Mouse (Mus musculus) bone marrow, adult 2 months (tissue): ENCODE data around the gene Kidins220.

ENCODE experiments used
- CTCF ChIP-seq: fragments of 200-500 bp; IDR thresholded peaks from 2 replicates; pipeline ENCODE4 v1.5.1; 2011; ENCODE audit warnings: low read length, control low read depth; ENCODE audit not compliant: control insufficient read depth, insufficient read depth
- POLR2A ChIP-seq: fragments of 200-500 bp; IDR thresholded peaks from 2 replicates; pipeline ENCODE4 v1.6.1; 2011; ENCODE audit warnings: low read depth, mild to moderate bottlenecking, control low read depth, low read length, borderline replicate concordance; ENCODE audit not compliant: control insufficient read depth

DNA sequence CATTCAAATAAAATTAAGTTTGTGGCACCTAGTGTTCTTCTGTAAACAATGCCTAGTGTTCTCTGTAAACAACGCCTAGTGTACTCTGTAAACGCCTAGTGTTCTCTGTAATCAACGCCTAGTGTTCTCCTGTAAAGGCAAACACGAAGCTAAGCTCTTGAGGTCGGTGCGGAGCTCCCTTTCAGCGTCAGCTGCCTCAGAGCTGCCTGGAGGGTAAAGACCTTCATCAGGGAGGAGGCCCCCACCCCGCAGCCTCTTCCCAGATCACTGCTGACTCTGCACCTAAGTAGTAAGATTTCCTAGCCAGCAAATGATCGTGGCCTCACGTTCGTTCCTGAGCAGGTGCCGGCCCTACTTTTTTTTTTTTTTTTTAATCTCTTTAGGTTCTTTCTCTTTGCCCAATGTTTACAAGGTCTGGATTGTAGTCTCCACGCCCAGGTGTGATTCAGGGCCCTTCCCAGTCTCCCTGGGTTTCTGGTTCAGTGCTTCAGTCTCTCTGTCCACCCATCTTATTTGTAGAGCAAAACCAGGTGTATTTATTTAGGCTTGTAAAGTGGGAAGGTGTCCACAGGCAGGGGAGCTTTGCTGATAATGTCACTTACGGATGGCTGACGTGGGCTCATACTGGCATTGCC is 37.1 kb downstream of the Kidins220 start:
- TF ChIP-seq POLR2A (no peak), CTCF (no peak)
